Mouse (Mus musculus): ENCODE data around the gene Ak5.

DNA sequence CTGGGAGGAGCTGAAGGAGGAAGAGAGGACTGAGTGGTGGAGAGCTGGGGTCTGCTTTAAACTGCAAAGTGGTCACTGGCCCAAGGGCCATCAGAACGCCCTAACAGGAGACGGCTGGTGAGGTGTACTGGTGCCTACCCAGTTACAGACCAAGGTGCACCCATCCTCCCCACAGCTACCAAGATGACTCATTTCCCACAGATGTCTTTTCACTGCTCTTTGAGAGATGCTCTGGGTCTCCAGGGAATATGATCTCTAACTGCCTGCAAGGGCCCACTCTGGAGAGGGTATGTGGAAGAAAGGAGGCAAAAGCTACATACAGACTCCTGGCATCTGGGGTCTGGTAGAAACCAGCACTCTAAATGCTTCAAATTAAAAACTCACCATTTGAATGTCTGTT lies 633 bp upstream of the Ak5 start:
- TF ChIP-seq CTCF (conservative IDR thresholded peaks at IDR 0.05; ENCODE audit: insufficient read depth, insufficient read length, low read depth, low read length): no peak
- no peak for TF ChIP-seq POLR2A (IDR thresholded peaks at IDR 0.05; ENCODE audit: low read depth, low read length)
